Mouse (Mus musculus): ENCODE results near the gene Fbxo9.

DNA sequence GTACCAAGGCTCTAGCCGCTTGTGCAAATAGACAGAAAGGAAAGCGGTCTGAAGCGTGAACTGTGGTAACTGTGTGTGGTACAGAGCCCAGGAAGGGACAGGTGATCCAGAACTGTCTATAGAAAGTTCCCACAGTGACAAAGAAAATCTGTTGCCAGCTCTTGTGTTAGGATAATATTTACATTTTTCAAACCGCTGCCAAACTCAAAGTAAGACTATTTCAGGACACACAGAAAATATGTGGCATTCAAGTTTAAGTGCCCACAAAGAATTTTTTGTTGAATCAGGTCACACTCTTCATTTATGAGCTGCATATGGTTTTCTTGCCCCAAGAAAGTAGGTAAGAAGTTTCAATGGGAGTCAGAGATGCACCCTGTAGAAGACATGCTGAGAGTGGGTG, 75.9 kb downstream of the Fbxo9 start:
- TF ChIP-seq CTCF (IDR thresholded peaks at IDR 0.05; ENCODE audit: low read depth) (no peak), EP300 (optimal IDR thresholded peaks at IDR 0.05) (no peak)
